Mouse (Mus musculus) thymus, postnatal 4 days (tissue): ENCODE data around the gene Vmn1r152.
"Not testable (repeated sequence)": the region's sequence is repeated elsewhere in the genome, so short reads cannot be mapped to it uniquely, and the experiment has no call there.

Source experiments
- DNase-seq: peaks from one replicate; pipeline ENCODE4 v3.0.0; 2021

The Vmn1r152 gene

GRCm38 (mm10) chr7:22522667-22523066 is at the start of gene Vmn1r152:
Gene Vmn1r152 (plus strand): TSS chr7:22522967.
- not testable (repeated sequence) for DNase-seq

GRCm38 (mm10) chr7:22499578-22499977 is 23.2 kb upstream of the Vmn1r152 start, which contains the start of gene Vmn1r151:
Gene Vmn1r151 (minus strand): TSS chr7:22499678.
- not testable (repeated sequence) for DNase-seq

GRCm38 (mm10) chr7:22534787-22535186 is 12.0 kb downstream of the Vmn1r152 start, which contains the start of gene Gm8677:
Gene Gm8677 (minus strand): TSS chr7:22534887.
- not testable (repeated sequence) for DNase-seq

DNA sequence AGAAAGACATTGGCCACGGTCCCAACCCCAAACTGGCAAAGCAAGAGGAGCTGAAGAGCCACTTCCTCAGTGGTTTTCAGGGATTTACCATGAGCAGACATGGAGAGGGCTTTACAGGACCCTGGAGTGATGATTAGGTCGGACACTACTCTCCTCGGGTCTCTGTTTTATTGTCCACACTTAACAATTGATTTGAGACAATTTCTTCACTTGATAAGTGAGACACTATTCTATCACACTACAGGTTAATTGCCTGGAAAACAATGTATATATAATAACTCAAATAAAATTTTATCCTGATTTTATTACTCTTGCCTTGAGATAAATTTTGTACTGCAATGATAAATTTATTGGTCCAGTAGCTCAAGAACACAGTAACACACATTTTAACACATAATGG is 42.5 kb downstream of the Vmn1r152 start, which contains the start of gene Gm4201:
TSS of gene Gm4201 (minus strand) at position 101 of the 400 bp plus-strand sequence.
- not testable (repeated sequence) for DNase-seq
